In the genomic region with DNA sequence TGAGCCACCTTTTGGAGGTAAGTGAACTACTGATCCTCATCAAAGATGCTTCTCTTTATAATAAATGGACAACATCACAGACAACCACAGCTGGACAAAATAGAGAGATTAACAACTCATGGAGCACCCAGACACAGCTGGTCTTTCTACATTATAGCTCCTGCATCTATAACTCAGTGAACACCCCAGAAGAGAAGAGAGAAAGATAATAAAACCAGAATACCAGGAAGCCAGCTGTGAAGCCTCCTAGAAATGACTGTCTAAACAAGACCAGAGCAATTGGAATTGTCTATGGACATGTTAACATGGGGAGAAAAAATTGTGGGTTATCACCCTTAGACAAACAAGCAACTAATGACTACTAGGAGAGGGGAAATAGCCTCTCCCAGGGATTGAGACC, we compare ENCODE assay signal across 27 mouse cellular contexts.
"Had no signal": no experiment of that assay in that cellular context is flagged by ENCODE, and none has a peak within 500 bp of the region (broad histone marks: within the 10 kb centered on the region; RNA-seq: fewer than 3 reads in every experiment).

No protein-coding gene starts in this region.

- DNase-seq: cerebellum, adult 18-20 months; cerebellum, adult 2 months; cerebellum, adult 8-10 months; cerebellum, adult 9-10 months; cerebellum, adult 9-11 months; cerebellum, postnatal 10 days; cerebellum, postnatal 14 days; cerebellum, postnatal 25 days; cerebellum, postnatal 36 days; embryo, embryonic 11 days; forebrain, postnatal 0 days; gastrocnemius, adult 2 months; gastrocnemius, postnatal 10 days; gastrocnemius, postnatal 14 days; gastrocnemius, postnatal 25 days; gastrocnemius, postnatal 36 days had no signal

- H3K4me3 ChIP-seq: embryonic facial prominence, embryonic 10.5 days; embryonic facial prominence, embryonic 12.5 days; embryonic facial prominence, embryonic 13.5 days; embryonic facial prominence, embryonic 15.5 days; erythroblast, embryonic 14.5 days; forebrain, embryonic 10.5 days; forebrain, embryonic 12.5 days; forebrain, embryonic 13.5 days; forebrain, embryonic 15.5 days; gastrocnemius, adult 2 months had no signal

- H3K27me3 ChIP-seq: embryonic facial prominence, embryonic 12.5 days; embryonic facial prominence, embryonic 13.5 days; embryonic facial prominence, embryonic 15.5 days; forebrain, embryonic 12.5 days; forebrain, embryonic 13.5 days; forebrain, embryonic 15.5 days had no signal

- H3K4me2 ChIP-seq: embryonic facial prominence, embryonic 12.5 days; embryonic facial prominence, embryonic 13.5 days; embryonic facial prominence, embryonic 15.5 days; forebrain, embryonic 12.5 days; forebrain, embryonic 13.5 days; forebrain, embryonic 15.5 days had no signal

- H3K9me3 ChIP-seq: embryonic facial prominence, embryonic 10.5 days; embryonic facial prominence, embryonic 12.5 days; embryonic facial prominence, embryonic 13.5 days; embryonic facial prominence, embryonic 15.5 days; forebrain, embryonic 10.5 days; forebrain, embryonic 12.5 days; forebrain, embryonic 15.5 days had no signal

- H3K9ac ChIP-seq: embryonic facial prominence, embryonic 12.5 days; embryonic facial prominence, embryonic 13.5 days; embryonic facial prominence, embryonic 15.5 days; forebrain, embryonic 12.5 days; forebrain, embryonic 13.5 days; forebrain, embryonic 15.5 days; forebrain, postnatal 0 days had no signal

- H3K36me3 ChIP-seq: embryonic facial prominence, embryonic 10.5 days; embryonic facial prominence, embryonic 12.5 days; embryonic facial prominence, embryonic 13.5 days; embryonic facial prominence, embryonic 15.5 days; forebrain, embryonic 10.5 days; forebrain, embryonic 12.5 days; forebrain, embryonic 15.5 days had no signal

- ATAC-seq: forebrain, embryonic 13.5 days; forebrain, embryonic 14.5 days; forebrain, embryonic 15.5 days; forebrain, embryonic 16.5 days; forebrain, postnatal 0 days had no signal

- H3K4me1 ChIP-seq: embryonic facial prominence, embryonic 10.5 days; embryonic facial prominence, embryonic 12.5 days; embryonic facial prominence, embryonic 13.5 days; embryonic facial prominence, embryonic 15.5 days; forebrain, embryonic 10.5 days; forebrain, embryonic 12.5 days; forebrain, embryonic 13.5 days; forebrain, embryonic 15.5 days had no signal

- H3K27ac ChIP-seq: embryonic facial prominence, embryonic 10.5 days; embryonic facial prominence, embryonic 12.5 days; embryonic facial prominence, embryonic 13.5 days; embryonic facial prominence, embryonic 15.5 days; forebrain, embryonic 10.5 days; forebrain, embryonic 12.5 days; forebrain, embryonic 13.5 days; forebrain, embryonic 15.5 days; gastrocnemius, adult 2 months had no signal
